ENCODE assay signal across 24 mouse cellular contexts in genomic region chr6:50972268-50972667, GRCm38 (mm10).
DNase-seq lines count a peak whose midpoint lies in the region; ATAC-seq and TF ChIP-seq lines count a peak whose summit lies in the region.
"Had no signal": no experiment of that assay in that cellular context is flagged by ENCODE, and none has a peak within 500 bp of the region (broad histone marks: within the 10 kb centered on the region; RNA-seq: fewer than 3 reads in every experiment).

No protein-coding gene starts in this region.

- H3K27me3 ChIP-seq in kidney, adult 2 months (replicated peaks; ENCODE audit: control insufficient read depth, insufficient read depth, low read length): no peaks in the 10 kb centered on the region
- no peaks in the 10 kb centered on the region for H3K27me3 ChIP-seq in embryonic facial prominence, embryonic 11.5 days (ENCODE audit: control insufficient read depth, insufficient read depth, low read length)
- no peaks in the 10 kb centered on the region for H3K27me3 ChIP-seq in limb, embryonic 12.5 days
- H3K27me3 ChIP-seq: heart, embryonic 12.5 days; liver, embryonic 13.5 days had no signal

- no peaks in the 10 kb centered on the region for H3K9me3 ChIP-seq in embryonic facial prominence, embryonic 11.5 days (replicated peaks; ENCODE audit: control insufficient read depth, low read length)
- H3K9me3 ChIP-seq in limb, embryonic 12.5 days: no peaks in the 10 kb centered on the region
- H3K9me3 ChIP-seq: heart, embryonic 12.5 days; limb, embryonic 13.5 days; liver, embryonic 13.5 days had no signal

- 51% methylated on average over 4 of the region's 4 CpGs for WGBS in kidney, adult 2 months
- WGBS in embryonic facial prominence, embryonic 11.5 days: 85% methylated on average over 4 of the region's 4 CpGs
- 66% methylated on average over 4 of the region's 4 CpGs for WGBS in limb, embryonic 12.5 days

- no peak overlapping the region for H3K4me2 ChIP-seq in embryonic facial prominence, embryonic 11.5 days (ENCODE audit: low read depth, low read length)
- no peak overlapping the region for H3K4me2 ChIP-seq in limb, embryonic 12.5 days
- H3K4me2 ChIP-seq: heart, embryonic 12.5 days; limb, embryonic 13.5 days; liver, embryonic 13.5 days; midbrain, embryonic 11.5 days had no signal

- no peak overlapping the region for H3K9ac ChIP-seq in embryonic facial prominence, embryonic 11.5 days (replicated peaks; ENCODE audit: low read length)
- no peak overlapping the region for H3K9ac ChIP-seq in limb, embryonic 12.5 days (replicated peaks)
- H3K9ac ChIP-seq: heart, embryonic 12.5 days; limb, embryonic 13.5 days; liver, embryonic 13.5 days had no signal

- peaks cover 9% of the 10 kb centered on the region for H3K4me1 ChIP-seq in kidney, adult 2 months (ENCODE audit: control insufficient read depth, insufficient read depth, low read length)
- H3K4me1 ChIP-seq in embryonic facial prominence, embryonic 11.5 days (ENCODE audit: control insufficient read depth, insufficient read depth, low read length): no peaks in the 10 kb centered on the region; the same call in none of the 2 replicates
- peaks cover 53% of the 10 kb centered on the region for H3K4me1 ChIP-seq in limb, embryonic 12.5 days (replicated peaks)
- H3K4me1 ChIP-seq: liver, embryonic 13.5 days had no signal

- no peak for DNase-seq in kidney, adult 2 months
- no peak for DNase-seq in kidney, adult 11 months
- peak; percentile 11 for DNase-seq in ZHBTc4 (ENCODE audit: low read depth, low spot score)
- no peak for DNase-seq in embryonic facial prominence, embryonic 11.5 days (ENCODE audit: low spot score)
- no peak for DNase-seq in spleen, adult 12 weeks (ENCODE audit: low spot score)
- no peak for DNase-seq in B cell, adult 2 months
- DNase-seq: adrenal gland, adult 8-10 months; cerebellum, adult 2 months; cerebellum, postnatal 36 days; gastrocnemius, postnatal 10 days; heart, adult 18-20 months; heart, postnatal 10 days; kidney, postnatal 25 days; layer of hippocampus, postnatal 36 days; liver, embryonic 13.5 days; lung, adult 2 months; lung, postnatal 14 days; thymus, postnatal 25 days had no signal

- peak overlapping the region; percentile 42 for H3K27ac ChIP-seq in kidney, adult 2 months (ENCODE audit: insufficient read depth, low read depth, low read length)
- H3K27ac ChIP-seq in embryonic facial prominence, embryonic 11.5 days (replicated peaks; ENCODE audit: low read depth, low read length): 0 out of 2 replicates have a peak overlapping the region, but pooled peaks have one; percentile 23
- H3K27ac ChIP-seq in limb, embryonic 12.5 days: peak overlapping the region; percentile 64; the same call in 1 of the 2 replicates
- H3K27ac ChIP-seq: limb, embryonic 13.5 days; liver, embryonic 13.5 days had no signal

- no peak for ATAC-seq in embryonic facial prominence, embryonic 11.5 days (replicated peaks; ENCODE audit: insufficient number of reproducible peaks, low FRiP score, low TSS enrichment, low read depth)
- ATAC-seq in limb, embryonic 12.5 days (ENCODE audit: insufficient number of reproducible peaks, insufficient read depth, low FRiP score, low TSS enrichment, low read depth): no peak
- ATAC-seq: activated CD4-positive, CD25-positive, alpha-beta regulatory T cell, adult 4 months; forebrain, embryonic 16.5 days had no signal

- no peak overlapping the region for H3K4me3 ChIP-seq in kidney, adult 2 months (ENCODE audit: insufficient read depth, low read depth, low read length)
- no peak overlapping the region for H3K4me3 ChIP-seq in embryonic facial prominence, embryonic 11.5 days (ENCODE audit: low read depth, low read length)
- H3K4me3 ChIP-seq in limb, embryonic 12.5 days (replicated peaks): no peak overlapping the region
- H3K4me3 ChIP-seq: heart, embryonic 12.5 days; limb, embryonic 13.5 days; liver, embryonic 13.5 days had no signal

- TF ChIP-seq CTCF in kidney, adult 2 months (conservative IDR thresholded peaks at IDR 0.05; ENCODE audit: insufficient read depth, insufficient read length, low read depth, low read length): no peak

- TF ChIP-seq POLR2A in kidney, adult 2 months (IDR thresholded peaks at IDR 0.05; ENCODE audit: low read depth, low read length): no peak

- no peaks in the 10 kb centered on the region for H3K36me3 ChIP-seq in kidney, adult 2 months (ENCODE audit: control insufficient read depth, insufficient read depth, low read length)
- H3K36me3 ChIP-seq in embryonic facial prominence, embryonic 11.5 days (replicated peaks; ENCODE audit: control insufficient read depth, insufficient read depth, low read depth, low read length): no peaks in the 10 kb centered on the region
- H3K36me3 ChIP-seq in limb, embryonic 12.5 days: no peaks in the 10 kb centered on the region
- H3K36me3 ChIP-seq: heart, embryonic 12.5 days; limb, embryonic 13.5 days; liver, embryonic 13.5 days had no signal
